Comparison of ENCODE assay signal across 9 mouse cellular contexts in genomic region chr5:75880088-75880684, GRCm38 (mm10).
DNase-seq lines count a peak whose midpoint lies in the region; ATAC-seq and TF ChIP-seq lines count a peak whose summit lies in the region.
"Had no signal": no experiment of that assay in that cellular context is flagged by ENCODE, and none has a peak within 500 bp of the region (broad histone marks: within the 10 kb centered on the region; RNA-seq: fewer than 3 reads in every experiment).

No protein-coding gene starts in this region.

- DNase-seq in heart, adult 2 months: no peak
- no peak for DNase-seq in heart, postnatal 36 days
- DNase-seq in lung, adult 2 months: no peak
- no peak for DNase-seq in lung, postnatal 25 days (ENCODE audit: low spot score)
- no peak for DNase-seq in lung, postnatal 0 days (ENCODE audit: low spot score)
- DNase-seq in cerebellum, postnatal 10 days: no peak
- no peak for DNase-seq in frontal cortex, postnatal 10 days (ENCODE audit: low spot score in 2 of 2)

- no peaks in the 10 kb centered on the region for H3K9me3 ChIP-seq in lung, postnatal 0 days (ENCODE audit: low read length)

- peaks cover 15% of the 10 kb centered on the region for H3K4me1 ChIP-seq in heart, adult 2 months (ENCODE audit: control insufficient read depth, insufficient read depth, low read length)
- peaks cover 5% of the 10 kb centered on the region; the same call in 1 of the 2 replicates for H3K4me1 ChIP-seq in lung, adult 2 months (ENCODE audit: control insufficient read depth, insufficient read depth, low read length)
- H3K4me1 ChIP-seq in bone marrow, adult 2 months (ENCODE audit: control insufficient read depth, insufficient read depth, low read length): no peaks in the 10 kb centered on the region
- no peaks in the 10 kb centered on the region for H3K4me1 ChIP-seq in lung, postnatal 0 days (ENCODE audit: insufficient read depth, low read depth, low read length)

- no peak overlapping the region for H3K27ac ChIP-seq in heart, adult 2 months
- no peak overlapping the region for H3K27ac ChIP-seq in bone marrow, adult 2 months (ENCODE audit: control insufficient read depth, insufficient read depth, low read depth, low read length, poor library complexity)
- no peak overlapping the region for H3K27ac ChIP-seq in lung, postnatal 0 days (ENCODE audit: low read length)

- no peaks in the 10 kb centered on the region for H3K79me2 ChIP-seq in heart, adult 2 months (replicated peaks; ENCODE audit: control insufficient read depth, insufficient read depth, low read length)

- TF ChIP-seq POLR2A in heart, adult 2 months (IDR thresholded peaks at IDR 0.05; ENCODE audit: insufficient read depth, low read depth, low read length): no peak
- no peak for TF ChIP-seq POLR2A in lung, adult 2 months (IDR thresholded peaks at IDR 0.05; ENCODE audit: borderline replicate concordance, extremely low read depth, low read depth, low read length)
- no peak for TF ChIP-seq POLR2A in bone marrow, adult 2 months (IDR thresholded peaks at IDR 0.05; ENCODE audit: borderline replicate concordance, control insufficient read depth, low read depth, low read length)

- peak; percentile 17; the same call in 1 of the 2 replicates for ATAC-seq in lung, postnatal 0 days
- ATAC-seq: forebrain, embryonic 16.5 days had no signal

- no peak for TF ChIP-seq EP300 in heart, adult 2 months (IDR thresholded peaks at IDR 0.05; ENCODE audit: insufficient read depth, low read depth, low read length)
- TF ChIP-seq EP300 in lung, postnatal 0 days (IDR thresholded peaks at IDR 0.05): no peak

- H3K36me3 ChIP-seq in heart, adult 2 months (ENCODE audit: control insufficient read depth, insufficient read depth, low read length): peaks cover 5% of the 10 kb centered on the region; the same call in 1 of the 2 replicates
- H3K36me3 ChIP-seq in lung, postnatal 0 days (ENCODE audit: insufficient read depth, low read length): no peaks in the 10 kb centered on the region

- TF ChIP-seq CTCF in heart, adult 2 months (IDR thresholded peaks at IDR 0.05): peak; percentile 52
- peak; percentile 34; the same call in 1 of the 2 replicates for TF ChIP-seq CTCF in lung, adult 2 months (IDR thresholded peaks at IDR 0.05; ENCODE audit: insufficient read depth, low read length)
- peak; percentile 23; the same call in 1 of the 2 replicates for TF ChIP-seq CTCF in bone marrow, adult 2 months (IDR thresholded peaks at IDR 0.05; ENCODE audit: control insufficient read depth, insufficient read depth, low read length)
- TF ChIP-seq CTCF in lung, postnatal 0 days (IDR thresholded peaks at IDR 0.05): peak; percentile 28; the same call in 1 of the 2 replicates

- no peak overlapping the region for H3K9ac ChIP-seq in heart, adult 2 months (ENCODE audit: low read depth, low read length)
- H3K9ac ChIP-seq in lung, postnatal 0 days (replicated peaks; ENCODE audit: low read depth): no peak overlapping the region

- no peaks in the 10 kb centered on the region for H3K27me3 ChIP-seq in heart, adult 2 months (ENCODE audit: control insufficient read depth, insufficient read depth, low read length)
- no peaks in the 10 kb centered on the region for H3K27me3 ChIP-seq in lung, postnatal 0 days (replicated peaks; ENCODE audit: insufficient read depth, low read length)

- H3K4me3 ChIP-seq in heart, adult 2 months: no peak overlapping the region
- H3K4me3 ChIP-seq in lung, adult 2 months (replicated peaks; ENCODE audit: extremely low read depth, low read depth, low read length): no peak overlapping the region
- no peak overlapping the region for H3K4me3 ChIP-seq in bone marrow, adult 2 months (replicated peaks; ENCODE audit: control insufficient read depth, low read depth, low read length)
- no peak overlapping the region for H3K4me3 ChIP-seq in lung, postnatal 0 days (ENCODE audit: low read depth, low read length)

- no peak overlapping the region for H3K4me2 ChIP-seq in lung, postnatal 0 days (replicated peaks; ENCODE audit: low read depth, low read length)

- WGBS in heart, adult 2 months: 57% methylated on average over 10 of the region's 10 CpGs
- 61% methylated on average over 10 of the region's 10 CpGs for WGBS in lung, adult 2 months
- 75% methylated on average over 10 of the region's 10 CpGs for WGBS in bone marrow, adult 2 months
- WGBS in lung, postnatal 0 days: 57% methylated on average over 10 of the region's 10 CpGs

- intact Hi-C loops in heart, adult 2 months (cut with DNase I): no loop called here
- intact Hi-C loops in heart, postnatal 36 days (cut with DNase I): no loop called here
